Mouse (Mus musculus) stomach, embryonic 16.5 days (tissue): ENCODE measurements around the gene Clip3. TPM values are rescaled to one million over a fixed set of nuclear protein-coding genes. Genes with fewer than 3 reads are reported as not detected.

ENCODE experiments used
- ATAC-seq: fragments of 200-750 bp; cut with Nextera tagmentation; 2 replicates; pipeline ENCODE4 v1.8.0; 2017; ENCODE audit warnings: moderate number of reproducible peaks, moderate TSS enrichment; ENCODE audit not compliant: insufficient read depth, low FRiP score
- H3K27ac ChIP-seq: fragments of 300-500 bp; sonication (generic); 2 replicates; pipeline ENCODE4 v1.5.1; 2014; ENCODE audit warnings: low read length
- H3K27me3 ChIP-seq: fragments of 300-500 bp; sonication (generic); 2 replicates; pipeline ENCODE4 v1.6.1; 2014; ENCODE audit warnings: low read length, control low read depth, mixed read lengths; ENCODE audit not compliant: control insufficient read depth, insufficient read depth
- H3K36me3 ChIP-seq: fragments of 300-500 bp; sonication (generic); 2 replicates; pipeline ENCODE4 v1.6.1; 2014; ENCODE audit warnings: low read length; ENCODE audit not compliant: control insufficient read depth, insufficient read depth
- H3K4me1 ChIP-seq: fragments of 300-500 bp; sonication (generic); 2 replicates; pipeline ENCODE4 v1.6.1; 2014; ENCODE audit warnings: low read length, control low read depth, mixed read lengths; ENCODE audit not compliant: control insufficient read depth, insufficient read depth
- H3K4me2 ChIP-seq: fragments of 300-500 bp; sonication (generic); 2 replicates; pipeline ENCODE4 v1.6.1; 2014; ENCODE audit warnings: low read depth, low read length, mixed read lengths
- H3K4me3 ChIP-seq: fragments of 300-500 bp; sonication (generic); replicated peaks from 2 replicates; pipeline ENCODE4 v1.5.1; 2014; ENCODE audit warnings: mild to moderate bottlenecking, low read length
- H3K9ac ChIP-seq: fragments of 300-500 bp; sonication (generic); 2 replicates; pipeline ENCODE4 v1.6.1; 2014; ENCODE audit warnings: low read length
- H3K9me3 ChIP-seq: fragments of 300-500 bp; sonication (generic); replicated peaks from 2 replicates; pipeline ENCODE4 v1.6.1; 2016; ENCODE audit warnings: low read length, control low read depth; ENCODE audit not compliant: control insufficient read depth
- WGBS: fragments of 180-500 bp; shearing (Covaris S2); extraction: QIAGEN DNeasy Blood & Tissue Kit; methylation state at CpG from one replicate; pipeline ENCODE4 v1.1.7; 2014; 5-methylcytosine and 5-hydroxymethylcytosine counted together
- polyA plus RNA-seq: library from polyadenylated mRNA; unstranded; fragments of >200 nt; fragmentation: Nextera tagmentation; extraction: Ambion mirVana; gene quantifications from 2 replicates; pipeline ENCODE4 v1.2.1, GENCODE M21; 2015

Gene Clip3
- polyA plus RNA-seq, 1 experiment from 2014 or later, result 21.4 TPM

DNA sequence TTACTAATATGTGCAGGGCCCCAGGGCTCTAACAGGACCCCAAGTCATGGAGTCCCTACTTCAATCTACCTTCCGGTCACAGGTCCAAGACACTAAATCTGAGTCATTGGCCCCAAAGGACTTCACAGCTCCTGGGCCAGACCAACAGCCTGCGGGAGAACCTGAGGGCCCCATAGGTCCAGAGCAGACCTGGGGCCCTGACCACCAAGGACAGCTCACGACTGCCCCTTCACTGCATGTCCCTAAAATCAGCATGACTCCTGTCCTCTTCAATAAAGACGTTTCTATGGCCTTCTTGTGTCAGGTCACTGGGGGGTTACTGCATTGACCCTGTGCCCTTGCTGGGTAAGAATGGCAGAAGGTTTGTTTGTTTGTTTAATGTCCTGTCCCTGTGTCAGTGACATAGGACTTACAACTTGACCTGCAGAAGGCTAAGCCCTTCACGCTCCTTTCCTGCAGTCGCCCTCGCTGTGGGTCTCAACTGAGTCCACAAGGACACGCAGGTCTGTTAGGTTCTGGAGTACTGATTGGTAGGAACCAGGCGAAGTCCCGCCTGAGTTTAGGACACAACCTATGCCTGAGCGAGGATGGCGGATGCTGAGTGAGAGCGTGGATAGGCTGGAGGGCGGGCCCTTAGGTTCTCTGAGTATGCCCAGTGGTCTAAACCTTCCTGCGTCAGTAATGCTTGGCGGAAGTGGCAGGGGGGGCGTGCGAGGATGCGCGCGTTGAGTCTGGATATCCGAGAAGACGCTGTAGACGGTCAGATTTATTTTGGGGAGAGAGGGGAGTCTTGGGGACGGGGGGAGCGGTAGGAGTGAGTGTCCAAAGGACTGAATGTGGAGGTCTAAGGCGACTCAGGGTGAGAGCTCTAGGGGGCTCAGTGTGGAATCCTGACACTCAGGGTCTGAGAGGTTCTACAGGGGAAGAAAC is 16.8 kb downstream of the Clip3 start, which contains the start of gene Alkbh6:
Gene Alkbh6 (plus strand): TSS at position 642 of the 930 bp plus-strand sequence.
- Histone ChIP-seq H3K36me3 (no peaks in the 10 kb centered on the region), H3K9ac (peak within 1 kb of the TSS; percentile 86), H3K27ac (peak within 1 kb of the TSS; percentile 49), H3K9me3 (no peaks in the 10 kb centered on the region), H3K4me2 (peak within 1 kb of the TSS; percentile 92), H3K27me3 (no peaks in the 10 kb centered on the region), H3K4me1 (peaks cover 13% of the 10 kb centered on the region), H3K4me3 (peak within 1 kb of the TSS; percentile 82)
- 5% methylated on average over 27 of the region's 27 CpGs for WGBS
- peak; percentile 99 for ATAC-seq

DNA sequence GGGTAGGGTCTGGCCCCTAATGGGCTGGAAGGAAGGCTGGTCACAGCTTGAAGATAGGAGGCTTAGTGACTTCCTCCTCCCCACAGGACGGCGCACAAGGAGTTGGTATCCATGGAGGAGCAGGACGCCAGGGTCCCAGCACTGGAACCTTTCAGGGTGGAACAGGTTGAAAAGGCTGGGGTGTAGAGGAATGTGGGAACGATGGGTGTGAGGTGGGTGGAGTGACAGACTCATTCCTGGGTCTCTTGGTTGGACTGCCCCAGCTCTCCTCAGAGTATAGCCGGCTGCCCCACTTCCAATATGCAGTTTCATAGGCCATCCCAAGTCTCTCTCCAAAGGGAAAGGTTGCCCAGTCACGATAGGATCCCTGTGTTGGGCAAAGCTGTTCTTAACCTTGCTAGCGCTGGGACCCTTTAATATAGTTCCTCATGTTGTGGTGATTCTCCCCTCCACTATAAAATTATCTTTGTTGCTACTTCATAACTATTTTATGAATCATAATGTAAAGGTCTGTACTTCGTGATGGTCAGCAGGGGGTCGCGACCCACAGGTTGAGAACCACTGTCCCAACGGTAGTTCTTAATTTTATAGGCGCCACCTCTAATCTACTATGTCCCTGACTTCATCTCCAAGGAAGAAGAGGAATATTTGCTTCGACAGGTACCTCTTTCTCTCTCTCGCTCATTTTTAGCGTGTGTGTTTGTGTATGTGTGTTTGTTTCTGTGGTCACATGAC is 18.0 kb downstream of the Clip3 start:
- 58% methylated on average over 15 of the region's 15 CpGs for WGBS
- H3K9me3 ChIP-seq, result no peaks in the 10 kb centered on the region
- peak overlapping the region; percentile 92 for H3K4me2 ChIP-seq
- H3K4me1 ChIP-seq, result peaks cover 13% of the 10 kb centered on the region
- no peaks in the 10 kb centered on the region for H3K36me3 ChIP-seq
- H3K4me3 ChIP-seq, result peak overlapping the region; percentile 82
- no peak for ATAC-seq
- H3K27ac ChIP-seq, result peak overlapping the region; percentile 49; the same call in 1 of the 2 replicates
- H3K9ac ChIP-seq, result peak overlapping the region; percentile 86
- H3K27me3 ChIP-seq, result no peaks in the 10 kb centered on the region

DNA sequence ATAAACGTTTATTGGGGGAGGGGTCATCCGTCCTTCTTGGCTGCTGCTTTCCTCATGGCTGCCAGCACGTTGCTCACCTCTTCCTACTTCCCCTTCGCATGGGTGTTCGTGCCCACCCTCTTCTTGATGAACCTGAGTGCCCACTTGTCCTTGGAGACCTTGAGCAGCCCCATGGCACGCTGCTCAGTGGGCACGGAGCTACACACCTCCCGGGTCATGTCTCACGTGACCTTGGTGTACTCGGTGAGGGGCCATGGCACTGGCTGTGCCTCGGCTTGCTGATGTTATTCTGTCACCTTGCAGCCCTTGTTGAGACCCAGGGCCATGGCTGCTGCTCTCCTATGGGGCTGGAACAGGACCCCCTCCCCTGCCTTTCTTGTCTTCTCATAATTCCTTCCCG is 18.6 kb downstream of the Clip3 start:
- Histone ChIP-seq H3K27ac (no peak overlapping the region), H3K9ac (no peak overlapping the region), H3K4me2 (no peak overlapping the region), H3K9me3 (no peaks in the 10 kb centered on the region), H3K4me3 (no peak overlapping the region), H3K4me1 (peaks cover 14% of the 10 kb centered on the region), H3K27me3 (no peaks in the 10 kb centered on the region), H3K36me3 (no peaks in the 10 kb centered on the region)
- 79% methylated on average over 12 of the region's 12 CpGs for WGBS
- no peak for ATAC-seq

DNA sequence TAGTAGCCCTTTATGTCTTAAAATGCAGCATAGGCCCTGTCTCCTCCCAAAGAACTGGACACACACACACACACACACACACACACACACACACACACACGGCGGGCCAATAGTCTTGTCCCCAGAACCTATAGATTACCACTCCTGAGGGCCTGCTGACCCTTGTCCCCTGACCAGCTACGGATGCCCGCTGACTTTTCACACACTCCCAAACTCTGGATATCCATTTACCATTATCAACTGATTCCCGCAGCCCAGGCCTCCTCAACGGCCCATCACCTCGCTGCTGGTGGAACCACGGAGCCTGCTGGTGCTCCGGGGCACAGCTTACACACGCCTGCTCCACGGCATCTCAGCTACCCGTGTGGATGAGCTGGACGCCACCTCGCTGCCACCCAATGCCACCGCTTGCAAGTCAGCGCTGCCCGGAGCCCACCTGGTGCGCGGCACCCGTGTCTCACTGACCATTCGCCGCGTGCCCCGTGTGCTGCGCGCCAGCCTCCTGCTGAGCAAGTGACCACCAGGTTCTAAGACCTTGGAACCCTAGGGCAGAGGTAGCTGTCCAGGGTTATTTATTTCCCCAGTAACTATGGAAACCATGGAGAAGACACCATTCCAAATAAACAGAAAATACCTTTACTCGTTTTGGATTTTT is 22.3 kb downstream of the Clip3 start:
- no peak overlapping the region for H3K27ac ChIP-seq
- no peaks in the 10 kb centered on the region for H3K27me3 ChIP-seq
- H3K9me3 ChIP-seq, result no peaks in the 10 kb centered on the region
- H3K4me2 ChIP-seq, result no peak overlapping the region
- WGBS, result 44% methylated on average over 27 of the region's 27 CpGs
- H3K4me3 ChIP-seq, result no peak overlapping the region
- no peak overlapping the region for H3K9ac ChIP-seq
- no peaks in the 10 kb centered on the region for H3K36me3 ChIP-seq
- ATAC-seq, result no peak
- H3K4me1 ChIP-seq, result peaks cover 11% of the 10 kb centered on the region

DNA sequence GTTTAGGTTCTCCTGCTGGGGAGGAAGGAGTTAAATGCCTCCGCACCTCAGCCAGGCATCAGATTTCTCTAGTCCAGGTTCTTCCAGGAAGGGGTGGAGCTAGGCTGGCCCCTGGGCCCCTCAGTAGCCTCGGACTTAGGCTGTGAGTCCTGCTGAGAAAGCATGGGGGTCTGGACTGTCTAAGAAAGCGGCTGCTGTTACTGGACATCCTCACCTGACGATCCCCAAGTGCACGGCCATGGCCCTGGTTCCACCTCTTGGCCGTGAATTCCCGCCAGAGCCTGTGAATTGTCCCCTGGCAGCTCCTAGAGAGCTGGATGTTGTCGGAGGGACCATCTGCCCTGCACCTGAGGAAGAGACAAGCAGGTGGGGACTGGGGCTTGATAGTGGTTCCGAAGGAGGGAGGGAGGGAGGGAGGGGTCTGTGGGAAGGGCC is 23.2 kb downstream of the Clip3 start, which contains the start of gene Syne4:
Gene Syne4 (plus strand): TSS at position 87 of the 435 bp plus-strand sequence.
- peak; percentile 69; the same call in 1 of the 2 replicates for ATAC-seq
- Histone ChIP-seq H3K4me2 (peak within 1 kb of the TSS; percentile 49), H3K9me3 (no peaks in the 10 kb centered on the region), H3K4me1 (peaks cover 5% of the 10 kb centered on the region; the same call in 1 of the 2 replicates), H3K27ac (peak within 1 kb of the TSS; percentile 27), H3K9ac (peak within 1 kb of the TSS; percentile 67), H3K27me3 (no peaks in the 10 kb centered on the region), H3K36me3 (no peaks in the 10 kb centered on the region), H3K4me3 (peak within 1 kb of the TSS; percentile 48)
- WGBS, result 3% methylated on average over 9 of the region's 9 CpGs

DNA sequence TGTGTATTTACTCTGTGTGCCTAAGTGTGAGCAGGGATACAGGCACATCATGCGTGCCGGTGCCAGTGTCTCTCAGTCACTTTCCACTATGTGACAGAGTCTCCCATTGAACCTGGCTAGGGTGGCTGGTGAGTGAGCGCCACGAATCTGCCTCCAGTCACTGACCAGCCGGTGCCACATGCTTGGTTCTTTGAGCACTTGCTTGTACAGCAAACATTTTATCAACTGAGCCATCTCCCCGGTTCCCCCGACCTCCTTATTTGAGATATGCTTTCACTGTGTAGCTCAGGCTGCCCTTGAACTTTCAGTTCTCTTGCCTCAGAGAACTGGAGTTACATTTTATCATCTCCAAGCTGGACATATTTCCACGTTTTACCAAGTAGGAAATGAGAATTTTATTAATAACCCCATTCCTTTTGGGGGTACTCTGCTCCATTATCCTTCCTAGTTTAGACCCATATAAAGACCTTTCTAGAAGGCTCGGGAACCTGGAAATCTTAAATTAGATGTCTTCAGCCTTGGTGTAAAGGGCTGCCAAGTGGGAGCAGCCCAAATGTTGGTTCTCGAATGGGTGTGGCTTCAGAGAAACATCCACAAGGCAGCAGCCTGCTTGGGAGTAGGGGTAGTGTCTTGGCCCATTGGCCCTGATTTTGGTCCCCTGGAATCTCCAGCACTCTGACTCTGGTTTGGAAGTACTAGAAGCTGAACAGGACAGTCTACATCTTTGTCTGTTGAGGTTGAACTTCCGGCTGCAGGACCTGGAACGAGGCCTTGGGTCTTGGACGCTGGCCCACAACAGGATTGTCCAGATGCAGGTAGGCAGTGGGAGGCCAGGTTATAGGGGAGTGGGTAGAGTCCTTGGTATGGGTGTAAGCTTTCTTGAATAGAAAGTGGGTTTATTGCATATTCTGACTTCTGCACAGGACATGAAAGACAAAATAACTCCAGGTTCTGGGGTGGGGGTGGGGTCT is 24.3 kb downstream of the Clip3 start:
- Histone ChIP-seq H3K4me2 (peak overlapping the region; percentile 49), H3K27ac (no peak overlapping the region), H3K9ac (peak overlapping the region; percentile 67), H3K9me3 (no peaks in the 10 kb centered on the region), H3K4me1 (peaks cover 4% of the 10 kb centered on the region; the same call in 1 of the 2 replicates), H3K4me3 (peak overlapping the region; percentile 48), H3K36me3 (no peaks in the 10 kb centered on the region), H3K27me3 (no peaks in the 10 kb centered on the region)
- WGBS, result 58% methylated on average over 13 of the region's 13 CpGs
- no peak for ATAC-seq

DNA sequence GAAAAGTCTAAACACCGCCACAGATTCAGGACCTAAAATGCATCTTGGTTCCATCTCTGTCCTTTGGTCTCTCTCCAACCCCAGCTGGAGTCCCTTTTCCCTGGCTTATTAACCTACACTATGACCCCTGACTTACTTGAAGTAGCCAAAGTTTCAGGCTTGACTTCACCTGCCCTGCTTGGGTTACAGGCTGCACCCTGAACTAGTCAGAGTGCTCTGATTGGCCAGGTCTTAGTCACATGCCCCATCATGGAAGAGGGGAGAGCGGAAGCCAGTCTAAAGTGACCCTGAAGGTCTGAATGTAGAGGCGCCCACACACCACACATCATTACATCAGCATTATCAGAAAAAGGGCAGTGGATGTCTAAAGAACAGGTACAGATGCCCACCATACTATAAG is 26.6 kb downstream of the Clip3 start:
- no peak overlapping the region for H3K4me2 ChIP-seq
- H3K4me1 ChIP-seq, result peaks cover 11% of the 10 kb centered on the region; the same call in 1 of the 2 replicates
- no peak for ATAC-seq
- H3K9ac ChIP-seq, result no peak overlapping the region
- H3K36me3 ChIP-seq, result no peaks in the 10 kb centered on the region
- no peaks in the 10 kb centered on the region for H3K27me3 ChIP-seq
- H3K4me3 ChIP-seq, result no peak overlapping the region
- WGBS, result 93% methylated on average over 3 of the region's 3 CpGs
- H3K27ac ChIP-seq, result no peak overlapping the region
- H3K9me3 ChIP-seq, result no peaks in the 10 kb centered on the region

DNA sequence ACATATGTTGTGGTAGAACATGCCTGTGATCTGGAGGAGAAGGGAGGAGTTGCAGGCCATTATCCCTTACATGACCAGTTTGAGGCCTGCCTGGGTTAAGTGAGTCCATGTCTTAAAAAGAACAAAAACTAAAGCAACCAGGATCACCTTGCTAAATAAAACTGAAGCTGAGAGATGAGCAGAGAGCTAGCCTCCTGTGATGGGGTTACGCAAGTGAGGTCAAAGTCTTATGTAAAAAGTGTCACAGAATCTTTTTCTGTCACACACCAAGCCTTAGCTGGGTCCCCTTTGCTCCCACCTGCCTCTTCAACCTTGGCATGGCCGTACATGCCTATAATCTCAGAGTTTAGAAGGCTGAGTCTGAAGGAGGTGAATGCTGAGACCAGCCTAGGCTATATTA is 29.4 kb downstream of the Clip3 start:
- Histone ChIP-seq H3K27me3 (no peaks in the 10 kb centered on the region), H3K9me3 (no peaks in the 10 kb centered on the region), H3K4me1 (peaks cover 8% of the 10 kb centered on the region; the same call in 1 of the 2 replicates), H3K36me3 (no peaks in the 10 kb centered on the region), H3K4me2 (peak overlapping the region; percentile 75), H3K4me3 (peak overlapping the region; percentile 75), H3K27ac (no peak overlapping the region), H3K9ac (peak overlapping the region; percentile 86; the same call in 1 of the 2 replicates)
- no peak for ATAC-seq
- 77% methylated on average over 2 of the region's 2 CpGs for WGBS
